Mouse (Mus musculus) heart, adult 9 months (tissue): ENCODE results near the gene Pmis2.
A peak's percentile ranks its signal among the peaks of the same experiment; 100 is the strongest.

Experiments
- DNase-seq, 2 experiments: peaks; one replicate each; pipeline ENCODE4 v3.0.0; 2022; ENCODE audit warnings: low spot score in 2 of 2

Pmis2 gene

GRCm38 (mm10) chr7:30633762-30634412 is 37.5 kb downstream of the Pmis2 start:
- no peak for DNase-seq

- no peak for DNase-seq
Observed at GRCm38 (mm10) chr7:30629013-30629412, 42.4 kb downstream of the Pmis2 start.

GRCm38 (mm10) chr7:30626647-30627046 is 44.8 kb downstream of the Pmis2 start:
- no peak for DNase-seq

DNA sequence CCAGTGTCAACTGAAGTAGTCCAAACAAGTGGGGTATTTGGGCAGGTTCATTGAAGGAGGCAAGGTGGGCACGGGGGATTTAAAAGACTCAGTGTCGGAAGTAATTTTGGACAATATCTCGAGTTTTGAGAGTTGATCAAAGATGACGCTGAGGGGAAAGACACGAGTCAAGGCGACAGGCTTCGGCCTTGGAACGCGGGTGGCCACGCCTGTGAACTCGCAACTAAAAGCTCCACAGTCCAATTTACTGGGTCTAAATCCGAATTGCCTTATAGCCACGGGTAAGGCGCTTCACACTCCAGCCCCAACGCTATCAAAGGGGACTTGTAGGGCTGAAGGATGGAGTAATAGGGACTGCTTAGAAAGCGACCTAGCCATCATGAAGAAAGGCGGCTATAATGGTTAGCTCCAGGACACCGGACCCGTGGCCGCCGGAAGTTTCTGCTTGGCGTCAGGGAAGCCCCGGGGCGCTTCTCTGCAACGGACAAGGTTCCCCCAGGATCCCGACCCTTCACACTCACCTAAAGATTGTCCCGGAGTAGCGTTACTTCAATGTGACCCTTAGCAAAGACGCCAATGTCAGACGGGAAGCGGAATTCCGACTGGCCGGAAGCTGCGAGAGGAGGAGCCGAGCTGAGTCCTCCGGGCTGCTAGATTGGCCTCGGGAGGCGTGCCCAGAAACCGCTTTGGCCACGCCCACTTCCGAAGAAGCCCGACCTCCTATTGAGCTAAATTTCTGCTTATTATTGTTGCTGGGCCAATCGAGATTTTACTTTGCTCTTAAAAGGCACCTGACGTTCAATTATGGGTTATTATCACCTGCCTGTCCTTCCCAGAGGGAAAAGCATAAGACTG is 45.6 kb downstream of the Pmis2 start, which contains the start of gene Cox6b1:
Cox6b1 (minus strand) TSS at position 622 of the 855 bp plus-strand sequence.
- peak; percentile 85 to 89 for DNase-seq
